Mouse (Mus musculus) brain, embryonic 14.5 days (tissue): ENCODE results near the gene Slc25a20. TPM values are rescaled to one million over a fixed set of nuclear protein-coding genes. Genes with fewer than 3 reads are reported as not detected.
A peak's percentile ranks its signal among the peaks of the same experiment; 100 is the strongest.

Source experiments
- DNase-seq: peaks from one replicate; pipeline ENCODE4 v3.0.0-alpha.2; 2011; ENCODE audit warnings: low read depth
- CTCF ChIP-seq: fragments of 200-500 bp; IDR thresholded peaks from 2 replicates; pipeline ENCODE4 v1.5.1; 2012; ENCODE audit warnings: inconsistent platforms, mild to moderate bottlenecking, moderate library complexity, borderline replicate concordance; ENCODE audit not compliant: insufficient read depth, insufficient read length; ENCODE audit errors: extremely low read depth
- POLR2A ChIP-seq: fragments of 200-500 bp; IDR thresholded peaks from 2 replicates; pipeline ENCODE4 v1.6.1; 2012; ENCODE audit warnings: mild to moderate bottlenecking, inconsistent platforms, borderline replicate concordance; ENCODE audit not compliant: poor library complexity, insufficient read depth, insufficient read length, severe bottlenecking; ENCODE audit errors: extremely low read depth
- polyA plus RNA-seq: library from polyadenylated mRNA; depleted of rRNA; stranded (reverse); fragments of >200 nt; gene quantifications from 2 replicates; pipeline ENCODE4 v1.2.3, GENCODE M21; 2012; rRNA removed

The Slc25a20 gene
- polyA plus RNA-seq: 19.5 and 22.6 TPM in 2 replicates

- TF ChIP-seq CTCF: no peak
- no peak for TF ChIP-seq POLR2A
- peak; percentile 87 for DNase-seq
These were observed at the start of gene Slc25a20 for GRCm38 (mm10) chr9:108661677-108662612. Slc25a20 (plus strand) TSS chr9:108662088.

- no peak for DNase-seq
- TF ChIP-seq POLR2A (no peak), CTCF (no peak)
These were observed 44.6 kb upstream of the Slc25a20 start for GRCm38 (mm10) chr9:108617301-108617700.

- TF ChIP-seq POLR2A (no peak), CTCF (no peak)
- peak; percentile 9 for DNase-seq
These were observed 35.4 kb upstream of the Slc25a20 start for GRCm38 (mm10) chr9:108626498-108626897.

GRCm38 (mm10) chr9:108628141-108628540 is 33.7 kb upstream of the Slc25a20 start:
- DNase-seq: no peak
- TF ChIP-seq POLR2A (no peak), CTCF (no peak)

- TF ChIP-seq POLR2A: no peak
- TF ChIP-seq CTCF: no peak
- no peak for DNase-seq
These were observed 31.2 kb upstream of the Slc25a20 start for GRCm38 (mm10) chr9:108630683-108631082.

- no peak for TF ChIP-seq CTCF
- TF ChIP-seq POLR2A: no peak
- no peak for DNase-seq
These were observed 30.1 kb upstream of the Slc25a20 start for GRCm38 (mm10) chr9:108631631-108632256.

GRCm38 (mm10) chr9:108632375-108632774 is 29.5 kb upstream of the Slc25a20 start:
- no peak for DNase-seq
- no peak for TF ChIP-seq CTCF
- no peak for TF ChIP-seq POLR2A

- DNase-seq: no peak
- TF ChIP-seq POLR2A: no peak
- TF ChIP-seq CTCF: no peak
These were observed 28.0 kb upstream of the Slc25a20 start for GRCm38 (mm10) chr9:108633846-108634245.

GRCm38 (mm10) chr9:108635415-108635814 is 26.5 kb upstream of the Slc25a20 start:
- TF ChIP-seq POLR2A (no peak), CTCF (no peak)
- no peak for DNase-seq

GRCm38 (mm10) chr9:108639825-108640224 is 22.1 kb upstream of the Slc25a20 start:
- DNase-seq: no peak
- TF ChIP-seq POLR2A: no peak
- TF ChIP-seq CTCF: no peak

GRCm38 (mm10) chr9:108648166-108648565 is 13.7 kb upstream of the Slc25a20 start:
- peak; percentile 0 for DNase-seq
- TF ChIP-seq POLR2A (no peak), CTCF (no peak)

- TF ChIP-seq POLR2A (peak; percentile 87), CTCF (no peak)
- DNase-seq: peak; percentile 97
These were observed 13.0 kb upstream of the Slc25a20 start, which contains the start of gene Arih2 for GRCm38 (mm10) chr9:108648611-108649560. Arih2 (minus strand) TSS chr9:108649386.

- DNase-seq: no peak
- no peak for TF ChIP-seq CTCF
- no peak for TF ChIP-seq POLR2A
These were observed 12.1 kb upstream of the Slc25a20 start for GRCm38 (mm10) chr9:108649561-108650440.
